Mouse (Mus musculus): ENCODE measurements around the gene Asna1.

DNA sequence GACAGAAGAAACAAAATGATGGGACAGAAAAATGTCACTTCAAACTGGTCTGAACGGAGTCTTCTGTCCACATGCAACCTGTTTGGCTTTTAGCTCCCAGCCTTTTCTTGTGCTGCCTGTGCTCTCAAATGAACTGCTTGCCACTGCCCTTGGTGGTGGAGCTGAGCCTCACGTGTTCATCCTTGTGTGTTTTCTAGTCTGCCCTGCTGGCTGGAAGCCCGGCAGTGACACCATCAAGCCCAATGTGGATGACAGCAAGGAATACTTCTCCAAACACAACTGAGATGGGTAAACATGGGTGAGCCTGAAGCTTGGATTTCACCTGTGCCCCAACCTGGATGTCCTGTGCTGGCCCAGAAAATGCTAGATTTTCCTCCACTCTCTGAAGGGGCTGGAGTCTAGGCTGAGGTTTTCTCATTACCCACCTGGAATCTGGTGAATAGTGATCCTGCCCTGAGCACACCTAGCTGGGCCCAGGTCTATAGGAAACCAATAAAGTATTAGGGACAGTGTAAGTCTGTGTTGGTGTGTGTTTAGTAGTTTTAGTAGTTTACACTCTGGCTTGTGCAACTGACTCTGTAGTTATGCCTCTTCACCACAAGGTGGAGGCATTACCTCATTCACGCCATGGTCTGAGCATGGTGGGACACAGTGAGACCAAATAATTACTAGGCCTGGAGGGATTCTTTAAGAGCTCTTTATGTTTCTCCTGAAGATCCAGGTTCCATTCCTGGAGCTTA, 51.1 kb downstream of the Asna1 start:
- TF ChIP-seq CTCF (IDR thresholded peaks at IDR 0.05; ENCODE audit: low read depth, low read length) (peak; percentile 61; the same call in 1 of the 2 replicates), POLR2A (IDR thresholded peaks at IDR 0.05; ENCODE audit: extremely low read depth, insufficient read depth, low read length) (no peak)

Data from liver, adult 2 months (tissue).